Mouse (Mus musculus) urinary bladder, postnatal 25 days (tissue): Measurements from ENCODE around the gene Hspa1b.
A peak's percentile ranks its signal among the peaks of the same experiment; 100 is the strongest.
"Not testable (repeated sequence)": the region's sequence is repeated elsewhere in the genome, so short reads cannot be mapped to it uniquely, and the experiment has no call there.

Source experiments
- DNase-seq: peaks from one replicate; pipeline ENCODE4 v3.0.0; 2022; ENCODE audit warnings: low spot score

The Hspa1b gene

DNA sequence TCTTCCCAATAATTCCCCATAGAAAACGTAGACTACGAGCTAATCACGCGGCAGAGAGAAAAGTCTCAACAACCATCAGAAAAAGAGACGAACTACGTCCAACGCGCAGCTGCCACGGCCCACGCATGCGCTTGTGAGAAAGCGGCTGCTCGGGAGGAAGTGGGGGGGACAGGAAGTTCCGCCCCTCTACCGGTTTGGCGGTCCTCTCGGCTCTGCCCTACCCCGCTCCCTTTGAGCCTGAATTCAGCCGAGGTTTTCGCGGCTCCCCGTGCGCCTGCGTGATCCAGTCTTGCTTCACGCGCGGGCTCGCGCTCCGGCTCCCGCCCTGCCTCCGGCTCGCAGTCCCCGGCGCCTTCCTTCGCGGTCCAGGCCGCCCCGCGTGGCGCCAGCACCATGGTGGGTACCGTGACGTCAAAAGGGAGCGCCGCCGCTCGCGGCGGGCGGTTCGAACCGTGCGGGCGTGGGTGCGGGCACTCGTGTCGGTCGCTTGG lies 22.7 kb upstream of the Hspa1b start, which contains the start of gene Lsm2:
Gene Lsm2 (plus strand): TSS at position 173 of the 491 bp plus-strand sequence.
- DNase-seq, result peak; percentile 85

DNA sequence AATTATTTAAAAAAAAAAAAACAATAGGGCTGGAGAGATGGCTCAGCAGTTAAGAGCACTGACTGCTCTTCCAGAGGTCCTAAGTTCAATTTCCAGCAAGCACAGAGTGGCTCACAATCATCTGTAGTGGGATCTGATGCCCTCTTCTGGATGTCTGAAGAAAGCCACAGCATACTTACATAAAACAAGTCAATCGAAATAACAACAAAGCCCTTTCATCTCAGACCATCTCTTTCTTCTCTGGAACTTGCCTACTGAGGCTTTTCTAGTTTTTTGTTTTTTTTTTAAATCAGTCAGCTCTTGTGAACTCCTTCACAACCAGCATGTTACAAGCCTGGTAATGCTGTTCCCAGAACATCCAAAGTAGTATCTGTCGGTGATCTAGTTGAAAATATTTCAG lies 21.6 kb upstream of the Hspa1b start:
- no peak for DNase-seq

DNA sequence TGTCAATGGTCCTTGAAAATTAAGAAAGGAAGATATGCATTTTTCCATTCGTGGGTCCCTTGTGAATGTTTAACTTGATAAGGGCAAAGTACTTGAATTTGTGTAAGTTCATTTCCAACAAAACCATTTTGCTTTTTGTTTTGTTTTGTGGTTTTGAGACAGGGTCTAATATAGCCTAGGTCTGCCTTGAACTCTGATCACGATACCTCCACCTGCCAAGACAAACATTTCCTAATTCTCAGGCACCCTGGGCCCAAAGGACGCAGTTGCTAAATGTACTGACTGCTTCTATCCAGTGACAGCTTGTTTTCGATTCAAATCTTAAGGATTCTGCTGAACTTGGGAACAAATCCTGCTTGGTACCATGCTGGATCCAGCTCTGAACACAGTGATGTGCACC lies 20.6 kb upstream of the Hspa1b start:
- no peak for DNase-seq

DNA sequence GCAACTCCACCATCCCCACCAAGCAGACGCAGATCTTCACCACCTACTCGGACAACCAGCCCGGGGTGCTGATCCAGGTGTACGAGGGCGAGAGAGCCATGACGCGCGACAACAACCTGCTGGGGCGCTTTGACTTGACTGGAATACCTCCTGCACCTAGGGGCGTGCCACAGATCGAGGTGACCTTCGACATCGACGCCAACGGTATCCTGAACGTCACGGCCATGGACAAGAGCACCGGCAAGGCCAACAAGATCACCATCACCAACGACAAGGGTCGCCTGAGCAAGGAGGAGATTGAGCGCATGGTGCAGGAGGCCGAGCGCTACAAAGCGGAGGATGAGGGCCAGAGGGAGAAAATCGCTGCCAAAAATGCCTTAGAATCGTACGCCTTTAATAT lies 19.2 kb upstream of the Hspa1b start:
- no peak for DNase-seq

DNA sequence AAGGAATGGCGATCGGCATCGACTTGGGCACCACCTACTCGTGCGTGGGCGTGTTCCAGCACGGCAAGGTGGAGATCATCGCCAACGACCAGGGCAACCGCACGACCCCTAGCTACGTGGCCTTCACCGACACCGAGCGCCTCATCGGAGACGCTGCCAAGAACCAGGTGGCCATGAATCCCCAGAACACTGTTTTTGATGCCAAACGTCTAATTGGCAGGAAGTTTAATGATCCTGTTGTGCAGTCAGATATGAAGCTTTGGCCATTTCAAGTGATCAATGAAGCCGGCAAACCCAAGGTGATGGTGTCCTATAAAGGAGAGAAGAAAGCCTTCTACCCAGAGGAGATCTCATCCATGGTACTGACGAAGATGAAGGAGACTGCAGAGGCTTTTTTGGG lies 18.0 kb upstream of the Hspa1b start:
- no peak for DNase-seq

DNA sequence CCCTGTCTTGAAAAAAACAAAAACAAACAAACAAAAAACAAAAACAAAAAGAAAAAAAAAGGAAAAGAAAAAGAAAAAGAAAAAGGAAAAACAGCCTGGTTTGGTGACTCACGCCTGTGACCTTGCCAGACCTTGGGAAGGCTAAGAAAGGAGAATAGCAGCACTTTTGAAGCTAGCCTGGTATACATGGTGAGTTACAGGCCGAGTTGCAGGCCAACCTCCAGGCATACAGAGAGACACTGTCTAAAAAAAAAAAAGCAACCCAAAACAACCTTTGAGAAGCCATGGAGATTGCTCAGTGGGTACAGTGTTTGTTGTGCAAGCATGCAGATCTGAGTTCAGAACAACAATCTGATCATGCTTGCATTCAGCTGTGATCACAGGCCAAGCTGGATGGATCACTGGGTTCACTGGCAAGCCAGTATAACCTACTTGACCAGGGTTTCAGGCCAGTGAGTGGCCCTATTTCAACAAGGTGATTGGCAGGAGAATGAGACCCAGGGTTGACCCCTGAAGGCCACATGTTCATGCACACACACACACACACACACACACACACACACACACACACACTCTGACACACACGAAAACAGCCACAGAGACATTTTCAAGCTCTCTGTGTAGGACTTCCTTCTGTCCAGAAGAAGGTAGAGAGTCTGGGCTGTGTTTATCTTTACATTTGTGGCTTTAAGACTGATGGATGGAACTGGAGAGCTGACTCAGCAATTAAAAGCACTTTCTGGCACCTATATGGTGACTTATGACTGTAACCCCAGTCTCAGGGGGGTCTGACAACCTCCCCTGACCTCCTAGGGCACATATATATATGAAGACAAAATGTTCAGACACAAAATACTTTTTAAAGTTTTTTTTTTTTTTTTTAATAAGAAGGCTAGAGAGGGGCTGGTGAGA lies 16.8 kb upstream of the Hspa1b start:
- no peak for DNase-seq

DNA sequence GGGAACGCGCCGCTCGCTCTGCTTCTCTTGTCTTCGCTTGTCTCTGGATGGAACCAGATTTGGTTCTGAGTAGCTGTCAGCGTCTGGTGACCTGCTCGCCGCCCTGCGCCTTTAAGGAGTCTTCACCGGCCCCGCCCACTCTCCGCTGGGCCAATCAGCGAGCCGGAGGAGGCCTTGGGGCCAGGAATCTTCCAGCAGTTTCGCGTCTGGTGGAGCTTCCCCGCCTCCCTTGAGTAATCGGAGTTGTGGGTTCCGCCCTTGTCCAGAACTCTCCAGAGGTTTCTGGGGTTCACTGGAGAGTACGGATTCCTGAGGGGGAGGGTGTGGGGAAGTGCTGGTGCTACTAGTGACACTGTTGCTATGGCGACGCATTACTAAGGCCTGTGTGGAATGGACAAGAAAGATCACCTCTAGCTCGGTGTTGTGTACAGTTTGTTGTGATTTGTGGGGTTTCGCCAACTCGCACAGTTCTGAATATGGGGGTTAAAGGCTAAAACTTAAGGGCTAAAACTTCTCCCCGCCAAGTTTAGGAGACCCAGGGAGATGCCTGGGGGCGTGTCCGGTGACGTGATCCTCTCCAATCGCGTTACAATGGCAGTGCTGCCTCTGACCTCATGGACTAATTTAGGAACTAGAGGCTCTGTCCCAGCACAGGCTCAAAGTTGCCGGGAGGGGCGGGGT lies 13.2 kb upstream of the Hspa1b start, which contains the start of the genes Hspa1a and Hspa1l:
Gene Hspa1a (minus strand): TSS at position 88 of the 681 bp plus-strand sequence.
Gene Hspa1l (plus strand): TSS at position 635 of the 681 bp plus-strand sequence.
- peak; percentile 63 for DNase-seq

DNA sequence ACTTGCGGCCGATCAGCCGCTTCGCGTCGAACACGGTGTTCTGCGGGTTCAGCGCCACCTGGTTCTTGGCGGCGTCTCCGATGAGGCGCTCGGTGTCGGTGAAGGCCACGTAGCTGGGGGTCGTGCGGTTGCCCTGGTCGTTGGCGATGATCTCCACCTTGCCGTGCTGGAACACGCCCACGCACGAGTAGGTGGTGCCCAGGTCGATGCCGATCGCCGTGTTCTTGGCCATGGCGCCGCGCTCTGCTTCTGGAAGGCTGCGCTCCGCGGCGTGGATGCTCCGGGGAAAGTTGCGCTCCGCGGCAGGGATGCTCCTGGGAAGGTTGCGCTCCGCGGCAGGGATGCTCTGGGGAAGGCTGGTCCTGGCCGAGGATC lies 12.6 kb upstream of the Hspa1b start:
- DNase-seq, result not testable (repeated sequence)

DNA sequence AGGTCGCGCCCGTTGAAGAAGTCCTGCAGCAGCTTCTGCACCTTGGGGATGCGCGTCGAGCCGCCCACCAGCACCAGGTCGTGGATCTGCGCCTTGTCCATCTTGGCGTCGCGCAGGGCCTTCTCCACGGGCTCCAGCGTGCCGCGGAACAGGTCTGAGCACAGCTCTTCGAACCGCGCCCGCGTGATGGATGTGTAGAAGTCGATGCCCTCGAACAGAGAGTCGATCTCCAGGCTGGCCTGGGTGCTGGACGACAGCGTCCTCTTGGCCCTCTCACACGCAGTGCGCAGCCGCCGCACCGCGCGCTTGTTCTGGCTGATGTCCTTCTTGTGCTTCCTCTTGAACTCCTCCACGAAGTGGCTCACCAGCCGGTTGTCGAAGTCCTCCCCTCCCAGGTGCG lies 11.8 kb upstream of the Hspa1b start:
- not testable (repeated sequence) for DNase-seq

DNA sequence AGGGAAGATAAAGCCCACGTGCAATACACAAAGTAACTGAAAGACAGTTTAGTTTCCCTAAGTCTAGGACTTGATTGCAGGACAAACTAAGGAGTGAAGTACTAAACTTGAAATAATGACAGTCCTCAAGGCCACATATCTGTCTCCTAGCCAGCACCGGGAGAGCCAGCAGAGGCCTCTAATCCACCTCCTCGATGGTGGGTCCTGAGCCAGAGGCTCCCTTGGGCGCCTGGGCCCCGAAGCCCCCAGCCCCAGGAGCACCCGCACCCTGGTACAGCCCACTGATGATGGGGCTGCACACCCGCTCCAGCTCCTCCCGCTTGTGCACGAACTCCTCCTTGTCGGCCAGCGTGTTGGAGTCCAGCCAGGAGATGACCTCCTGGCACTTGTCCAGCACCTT lies 10.8 kb upstream of the Hspa1b start, which contains the start of gene Gm20481:
Gene Gm20481 (plus strand): TSS at position 91 of the 400 bp plus-strand sequence.
- not testable (repeated sequence) for DNase-seq

DNA sequence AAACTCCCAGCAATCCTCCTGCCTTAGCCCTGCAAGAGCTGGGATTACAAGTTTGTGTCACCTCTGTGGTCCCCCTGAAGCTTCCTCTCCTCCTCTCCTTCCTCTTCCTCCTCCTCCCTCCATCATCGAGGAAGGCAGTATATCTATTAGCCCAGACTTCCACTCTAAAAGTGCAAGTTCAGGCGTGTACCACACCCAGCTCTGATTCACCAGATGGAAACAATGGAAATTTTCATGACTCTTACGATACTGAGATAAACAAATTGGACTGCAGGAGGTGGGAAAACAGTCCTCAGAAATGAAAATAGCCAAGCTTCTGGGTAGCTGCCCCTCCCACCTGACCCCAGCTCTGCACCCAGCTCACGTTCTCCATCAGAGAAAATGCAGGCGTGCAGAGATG lies 6.6 kb upstream of the Hspa1b start:
- DNase-seq, result no peak

DNA sequence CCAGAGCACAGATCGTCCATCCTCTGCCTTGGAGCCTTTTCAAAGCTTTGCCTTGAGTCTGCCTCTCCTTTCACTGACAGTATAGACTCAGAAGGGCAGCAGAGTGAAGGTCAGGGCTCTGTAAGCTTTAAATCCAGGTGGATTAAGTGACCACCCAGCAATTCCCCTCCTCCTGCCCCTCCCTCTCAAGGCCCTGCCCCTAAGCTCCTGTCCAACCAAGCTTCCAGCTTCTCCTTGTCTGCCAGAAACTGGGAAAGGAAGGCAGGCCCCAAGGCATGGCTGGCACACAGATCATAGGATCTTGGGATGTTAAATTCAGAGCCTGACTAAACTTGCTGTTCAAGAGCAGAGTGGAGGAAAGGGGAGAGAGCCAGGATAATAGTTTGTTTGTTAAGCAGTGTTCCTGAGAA lies 5.6 kb upstream of the Hspa1b start:
- DNase-seq, result no peak

DNA sequence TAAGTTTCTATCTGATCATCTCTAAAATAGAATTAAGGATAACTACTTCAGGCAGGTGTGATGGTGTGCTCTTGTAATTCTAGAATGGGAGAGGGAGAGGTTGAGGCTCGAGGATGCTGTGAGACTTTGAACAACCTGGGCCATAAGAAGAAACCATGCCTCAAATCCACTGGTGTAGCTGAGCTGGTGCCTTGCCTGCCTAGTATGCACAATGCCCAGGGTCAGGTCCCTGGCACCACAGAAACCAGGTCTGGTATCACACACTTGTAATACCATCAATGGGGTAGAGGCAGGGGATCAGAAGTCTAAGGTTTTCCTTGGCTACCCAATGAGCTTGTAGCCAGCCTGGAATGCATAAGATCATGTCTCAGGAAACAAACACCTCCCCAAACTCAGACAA lies 3.8 kb upstream of the Hspa1b start:
- no peak for DNase-seq

DNA sequence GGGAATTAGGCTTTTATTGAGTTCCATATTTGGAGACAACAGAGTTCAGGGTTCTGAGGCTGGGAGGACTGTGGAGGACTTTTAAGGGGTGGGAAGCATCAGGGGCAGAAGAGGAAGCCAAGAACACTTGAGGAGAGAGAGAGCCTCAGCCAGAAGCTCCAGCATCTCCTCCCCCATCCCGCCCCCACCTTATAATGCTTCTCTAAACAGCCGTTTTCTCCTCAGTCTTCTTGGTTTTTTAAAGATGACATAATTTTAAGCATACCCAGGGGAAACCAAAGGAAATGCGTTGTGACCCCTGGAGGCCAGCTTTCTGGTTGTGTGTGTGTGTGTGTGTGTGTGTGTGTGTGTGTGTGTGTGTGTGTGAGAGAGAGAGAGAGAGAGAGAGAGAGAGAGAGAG lies 3.1 kb upstream of the Hspa1b start:
- no peak for DNase-seq

DNA sequence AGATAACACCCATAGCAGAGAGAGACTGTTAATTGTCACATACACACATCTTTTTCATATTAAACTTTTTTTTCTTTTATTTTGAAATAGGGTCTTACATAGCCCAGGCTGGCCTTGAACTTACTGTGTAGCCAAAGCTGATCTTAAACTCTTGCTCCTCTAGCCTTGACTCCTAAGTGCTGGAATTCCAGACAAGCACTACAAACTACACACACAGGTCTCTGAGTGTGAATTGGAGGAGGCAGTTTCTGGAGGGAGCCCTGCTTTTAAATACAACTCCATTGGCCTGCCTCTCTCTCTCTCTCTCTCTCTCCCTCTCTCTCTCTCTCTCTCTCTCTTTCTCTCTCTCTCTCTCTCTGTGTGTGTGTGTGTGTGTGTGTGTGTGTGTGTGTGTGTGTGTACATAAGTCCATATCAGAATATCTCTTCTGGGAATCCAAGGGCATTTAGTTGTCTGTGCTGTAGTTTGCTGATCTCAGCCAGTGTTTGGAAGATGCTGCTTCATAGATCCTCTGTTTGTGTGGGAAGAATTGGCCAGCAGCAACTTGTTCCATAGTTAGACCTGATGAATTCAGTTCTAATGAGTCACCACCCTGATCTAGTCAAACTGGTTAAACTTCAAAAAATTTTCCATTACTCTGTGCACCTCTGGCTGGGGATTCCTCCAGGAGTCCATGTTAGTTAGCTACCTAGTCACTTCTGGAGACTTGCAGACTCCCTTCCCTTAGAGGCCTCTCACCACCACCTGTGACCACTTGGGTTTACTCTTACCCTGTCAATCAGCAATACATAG lies 1.9 kb upstream of the Hspa1b start:
- DNase-seq, result peak; percentile 36

DNA sequence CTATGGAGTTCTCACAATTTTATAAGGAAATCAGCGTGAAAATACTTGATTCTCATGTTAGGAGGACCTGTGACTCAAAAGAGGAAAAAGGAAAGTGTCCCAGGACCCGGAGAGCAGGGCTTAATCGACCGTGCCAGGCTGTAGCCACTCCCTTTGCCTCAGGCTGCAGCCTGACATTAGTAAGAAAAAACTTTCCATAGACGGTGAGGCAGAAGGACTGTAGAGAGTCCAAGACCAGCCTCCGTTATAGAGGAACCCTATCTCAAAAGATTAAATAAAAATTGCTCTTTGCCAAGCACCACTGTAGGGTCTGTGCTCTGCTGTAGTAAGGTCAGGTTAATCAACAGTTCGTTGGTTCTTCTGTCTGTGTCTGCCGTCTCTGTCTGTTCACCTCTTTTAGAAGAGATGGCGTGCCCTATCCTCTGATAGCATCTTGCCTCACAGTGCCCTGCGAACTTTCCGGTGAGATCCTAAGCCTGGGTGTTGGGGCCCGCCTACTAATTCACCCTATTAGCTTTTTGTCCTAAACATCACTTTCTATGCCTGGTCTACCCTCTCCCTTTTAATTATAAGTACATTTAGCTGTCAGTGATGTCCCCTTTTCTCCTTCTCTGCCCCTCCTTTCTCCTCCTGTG lies 960 bp upstream of the Hspa1b start:
- DNase-seq, result no peak

DNA sequence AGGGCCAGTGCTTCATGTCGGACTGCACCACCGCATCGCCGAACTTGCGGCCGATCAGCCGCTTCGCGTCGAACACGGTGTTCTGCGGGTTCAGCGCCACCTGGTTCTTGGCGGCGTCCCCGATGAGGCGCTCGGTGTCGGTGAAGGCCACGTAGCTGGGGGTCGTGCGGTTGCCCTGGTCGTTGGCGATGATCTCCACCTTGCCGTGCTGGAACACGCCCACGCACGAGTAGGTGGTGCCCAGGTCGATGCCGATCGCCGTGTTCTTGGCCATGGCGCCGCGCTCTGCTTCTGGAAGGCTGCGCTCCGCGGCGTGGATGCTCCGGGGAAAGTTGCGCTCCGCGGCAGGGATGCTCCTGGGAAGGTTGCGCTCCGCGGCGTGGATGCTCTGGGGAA lies 306 bp downstream of the Hspa1b start:
- DNase-seq, result not testable (repeated sequence)

DNA sequence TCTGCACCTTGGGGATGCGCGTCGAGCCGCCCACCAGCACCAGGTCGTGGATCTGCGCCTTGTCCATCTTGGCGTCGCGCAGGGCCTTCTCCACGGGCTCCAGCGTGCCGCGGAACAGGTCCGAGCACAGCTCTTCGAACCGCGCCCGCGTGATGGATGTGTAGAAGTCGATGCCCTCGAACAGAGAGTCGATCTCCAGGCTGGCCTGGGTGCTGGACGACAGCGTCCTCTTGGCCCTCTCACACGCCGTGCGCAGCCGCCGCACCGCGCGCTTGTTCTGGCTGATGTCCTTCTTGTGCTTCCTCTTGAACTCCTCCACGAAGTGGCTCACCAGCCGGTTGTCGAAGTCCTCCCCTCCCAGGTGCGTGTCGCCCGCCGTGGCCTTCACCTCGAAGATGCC lies 1.1 kb downstream of the Hspa1b start:
- not testable (repeated sequence) for DNase-seq

DNA sequence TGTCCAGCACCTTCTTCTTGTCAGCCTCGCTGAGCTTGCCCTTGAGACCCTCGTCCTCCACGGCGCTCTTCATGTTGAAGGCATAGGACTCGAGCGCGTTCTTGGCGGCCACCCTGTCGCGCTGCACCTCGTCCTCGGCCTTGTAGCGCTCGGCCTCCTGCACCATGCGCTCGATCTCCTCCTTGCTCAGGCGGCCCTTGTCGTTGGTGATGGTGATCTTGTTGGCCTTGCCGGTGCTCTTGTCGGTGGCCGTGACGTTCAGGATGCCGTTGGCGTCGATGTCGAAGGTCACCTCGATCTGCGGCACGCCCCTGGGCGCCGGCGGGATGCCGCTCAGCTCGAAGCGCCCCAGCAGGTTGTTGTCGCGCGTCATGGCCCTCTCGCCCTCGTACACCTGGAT lies 1.7 kb downstream of the Hspa1b start:
- not testable (repeated sequence) for DNase-seq

DNA sequence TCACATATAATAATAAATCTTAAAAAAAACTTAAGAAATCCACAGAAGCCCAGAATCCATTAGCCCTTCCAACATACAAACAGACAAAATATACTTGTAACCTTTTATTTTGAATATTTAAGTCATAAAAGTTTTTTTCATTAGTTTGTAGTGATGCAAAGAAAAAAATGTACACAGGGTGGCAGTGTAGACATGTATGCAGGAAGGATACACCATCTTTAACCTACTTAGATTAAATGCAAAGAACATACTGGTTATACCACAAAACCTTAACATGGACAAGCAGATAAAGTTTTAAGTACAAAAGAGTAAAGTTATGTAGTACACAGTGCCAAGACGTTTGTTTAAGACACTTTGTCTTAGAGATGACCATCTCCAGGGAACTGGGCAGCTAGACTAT lies 2.7 kb downstream of the Hspa1b start:
- no peak for DNase-seq

DNA sequence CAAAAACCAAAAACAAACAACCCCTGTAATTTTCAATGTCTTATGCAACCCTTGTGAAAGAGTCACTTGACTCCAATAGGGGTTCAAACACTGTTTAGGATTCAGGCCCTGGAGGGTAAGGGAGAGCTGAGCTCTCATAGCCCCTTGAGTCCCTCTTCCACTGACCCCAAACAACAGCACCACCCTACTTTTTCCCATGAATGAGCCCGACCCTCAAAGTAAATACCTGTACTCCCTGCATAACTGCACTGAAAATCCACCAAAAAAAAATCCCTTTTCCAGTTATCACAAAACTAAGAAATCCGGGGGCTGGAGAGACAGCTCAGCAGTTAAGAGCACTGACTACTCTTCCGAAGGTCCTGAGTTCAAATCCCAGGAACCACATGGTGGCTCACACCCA lies 3.2 kb downstream of the Hspa1b start:
- no peak for DNase-seq

DNA sequence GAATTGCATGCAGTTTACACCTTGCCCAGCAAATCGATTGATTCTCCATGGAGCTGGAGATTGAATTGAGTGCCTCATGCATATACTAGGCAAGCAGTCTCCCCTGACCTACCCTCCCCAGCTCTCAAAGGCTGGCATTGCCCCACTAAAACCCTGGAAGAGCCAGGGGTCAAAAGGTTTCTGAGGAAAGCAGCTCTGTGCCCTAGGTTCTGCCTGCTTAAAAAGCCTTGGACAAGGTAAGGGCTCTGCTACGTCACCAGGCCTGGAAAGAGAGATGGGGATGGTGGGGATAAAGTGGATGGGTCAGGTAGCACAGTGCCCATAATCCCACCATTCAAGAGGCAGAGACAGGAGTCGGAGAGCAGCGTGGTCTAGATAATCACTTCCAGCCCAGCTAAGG lies 4.2 kb downstream of the Hspa1b start:
- DNase-seq, result no peak
